Mouse (Mus musculus) gastrocnemius, postnatal 25 days (tissue): ENCODE measurements around the gene Slc12a4. TPM values are rescaled to one million over a fixed set of nuclear protein-coding genes. Genes with fewer than 3 reads are reported as not detected.
"Not testable (repeated sequence)": the region's sequence is repeated elsewhere in the genome, so short reads cannot be mapped to it uniquely, and the experiment has no call there.

Experiments used
- DNase-seq: peaks from one replicate; pipeline ENCODE4 v3.0.0; 2022
- long read RNA-seq, 2 experiments: library from polyadenylated mRNA; stranded (forward); transcript quantifications; one replicate each; pipeline ENCODE4 v2.0.0; 2021
- total RNA-seq, 2 experiments: library from RNA; stranded (reverse); gene quantifications; 1 replicate in 1 of 2; 2 replicates in 1 of 2; pipeline ENCODE4 v1.2.3; 2021

Slc12a4 gene
- 10 to 100 TPM; 11.5 to 14.4 TPM for total RNA-seq
- long read RNA-seq, experiment 1, partial matches to known transcripts, result 1 of 4 reads
- long read RNA-seq, experiment 1, other reads (novel, unspliced or antisense), result 1 of 4 reads
- long read RNA-seq, experiment 2, transcript Slc12a4-202 (24 exons, 3,755 nt), result major isoform, 12 of 18 reads
- long read RNA-seq, experiment 2, partial matches to known transcripts, result 3 of 18 reads
- long read RNA-seq, experiment 2, other reads (novel, unspliced or antisense), result 3 of 18 reads

- peak; percentile 90 for DNase-seq
Measured at GRCm38 (mm10) chr8:105965905-105966341, at the start of gene Slc12a4. TSS of gene Slc12a4 (minus strand) at chr8:105966097.

GRCm38 (mm10) chr8:106012203-106012602 is 46.3 kb upstream of the Slc12a4 start:
- not testable (repeated sequence) for DNase-seq

- DNase-seq, result no peak
Measured at GRCm38 (mm10) chr8:106011643-106011986, 45.7 kb upstream of the Slc12a4 start, which contains the start of gene Ddx28. TSS of gene Ddx28 (minus strand) at chr8:106011882.

GRCm38 (mm10) chr8:106010748-106011642 is 45.1 kb upstream of the Slc12a4 start:
- DNase-seq, result peak; percentile 86

- DNase-seq, result not testable (repeated sequence)
Measured at GRCm38 (mm10) chr8:106007891-106008290, 42.0 kb upstream of the Slc12a4 start.

- no peak for DNase-seq
Measured at GRCm38 (mm10) chr8:106007135-106007534, 41.2 kb upstream of the Slc12a4 start.

- DNase-seq, result no peak
Measured at GRCm38 (mm10) chr8:106006413-106006812, 40.5 kb upstream of the Slc12a4 start.

GRCm38 (mm10) chr8:106005875-106006274 is 40.0 kb upstream of the Slc12a4 start, which contains the start of gene Dpep2nb:
TSS of gene Dpep2nb (minus strand) at chr8:106005975.
- DNase-seq, result no peak

GRCm38 (mm10) chr8:106004538-106005207 is 38.8 kb upstream of the Slc12a4 start:
- no peak for DNase-seq

- no peak for DNase-seq
Measured at GRCm38 (mm10) chr8:106001908-106002307, 36.0 kb upstream of the Slc12a4 start.

- DNase-seq, result no peak
Measured at GRCm38 (mm10) chr8:105998971-105999370, 33.1 kb upstream of the Slc12a4 start.

GRCm38 (mm10) chr8:105996359-105996758 is 30.5 kb upstream of the Slc12a4 start:
- peak; percentile 13 for DNase-seq

GRCm38 (mm10) chr8:105993226-105993625 is 27.3 kb upstream of the Slc12a4 start:
- DNase-seq, result no peak

- no peak for DNase-seq
Measured at GRCm38 (mm10) chr8:105992499-105992898, 26.6 kb upstream of the Slc12a4 start.

- DNase-seq, result no peak
Measured at GRCm38 (mm10) chr8:105991546-105991945, 25.6 kb upstream of the Slc12a4 start.

GRCm38 (mm10) chr8:105990856-105991387 is 25.0 kb upstream of the Slc12a4 start, which contains the start of gene Dus2:
TSS of gene Dus2 (plus strand) at chr8:105991337.
- peak; percentile 60 for DNase-seq

- DNase-seq, result no peak
Measured at GRCm38 (mm10) chr8:105988546-105988945, 22.6 kb upstream of the Slc12a4 start.

GRCm38 (mm10) chr8:105983406-105983805 is 17.5 kb upstream of the Slc12a4 start:
- DNase-seq, result not testable (repeated sequence)

GRCm38 (mm10) chr8:105981146-105981545 is 15.2 kb upstream of the Slc12a4 start:
- DNase-seq, result no peak

- no peak for DNase-seq
Measured at GRCm38 (mm10) chr8:105979325-105979724, 13.4 kb upstream of the Slc12a4 start, which contains the start of gene Dpep3. TSS of gene Dpep3 (minus strand) at chr8:105979429.

GRCm38 (mm10) chr8:105975363-105975762 is 9.5 kb upstream of the Slc12a4 start:
- DNase-seq, result no peak
